Mouse (Mus musculus) intestine, postnatal 0 days (tissue): ENCODE measurements around the gene Olfr130. TPM values are rescaled to one million over a fixed set of nuclear protein-coding genes. Genes with fewer than 3 reads are reported as not detected.

Source experiments
- ATAC-seq: fragments of 200-750 bp; cut with Nextera tagmentation; 2 replicates; pipeline ENCODE4 v1.8.0; 2017; ENCODE audit warnings: mild to moderate bottlenecking, moderate TSS enrichment, moderate library complexity
- H3K27ac ChIP-seq: fragments of 300-500 bp; sonication (generic); 2 replicates; pipeline ENCODE4 v1.5.1; 2014; ENCODE audit warnings: mild to moderate bottlenecking, low read depth, low read length, moderate library complexity
- H3K27me3 ChIP-seq: fragments of 300-500 bp; sonication (generic); replicated peaks from 2 replicates; pipeline ENCODE4 v1.6.1; 2014; ENCODE audit warnings: low read length, mixed read lengths; ENCODE audit not compliant: control insufficient read depth, insufficient read depth
- H3K36me3 ChIP-seq: fragments of 300-500 bp; sonication (generic); 2 replicates; pipeline ENCODE4 v1.6.1; 2014; ENCODE audit warnings: mild to moderate bottlenecking, moderate library complexity; ENCODE audit not compliant: control insufficient read depth, insufficient read depth
- H3K4me1 ChIP-seq: fragments of 300-500 bp; sonication (generic); replicated peaks from 2 replicates; pipeline ENCODE4 v1.6.1; 2014; ENCODE audit warnings: antibody characterized with exemption, low read length, mixed read lengths; ENCODE audit not compliant: control insufficient read depth, insufficient read depth
- H3K4me2 ChIP-seq: fragments of 300-500 bp; sonication (generic); replicated peaks from 2 replicates; pipeline ENCODE4 v1.6.1; 2014; ENCODE audit warnings: low read depth, mild to moderate bottlenecking, moderate library complexity
- H3K4me3 ChIP-seq: fragments of 300-500 bp; sonication (generic); 2 replicates; pipeline ENCODE4 v1.5.1; 2014; ENCODE audit warnings: low read depth, low read length
- H3K9ac ChIP-seq: fragments of 300-500 bp; sonication (generic); 2 replicates; pipeline ENCODE4 v1.6.1; 2014; ENCODE audit warnings: mild to moderate bottlenecking, low read depth, low read length
- H3K9me3 ChIP-seq: fragments of 300-500 bp; sonication (generic); 2 replicates; pipeline ENCODE4 v1.6.1; 2016; ENCODE audit warnings: mixed run types; ENCODE audit not compliant: control insufficient read depth
- CTCF ChIP-seq: sonication (generic); IDR thresholded peaks from 2 replicates; pipeline ENCODE4 v1.5.1; 2016; ENCODE audit warnings: low read depth, mild to moderate bottlenecking, control low read depth, antibody characterized with exemption, moderate library complexity
- WGBS: fragments of 180-500 bp; shearing (Covaris S2); extraction: QIAGEN DNeasy Blood & Tissue Kit; methylation state at CpG from one replicate; pipeline ENCODE4 v1.1.7; 2014; 5-methylcytosine and 5-hydroxymethylcytosine counted together
- polyA plus RNA-seq: library from polyadenylated mRNA; unstranded; fragments of >200 nt; fragmentation: Nextera tagmentation; extraction: Ambion mirVana; gene quantifications from 2 replicates; pipeline ENCODE4 v1.2.1, GENCODE M21; 2015

The Olfr130 gene
- polyA plus RNA-seq, result not detected in 2 replicates

DNA sequence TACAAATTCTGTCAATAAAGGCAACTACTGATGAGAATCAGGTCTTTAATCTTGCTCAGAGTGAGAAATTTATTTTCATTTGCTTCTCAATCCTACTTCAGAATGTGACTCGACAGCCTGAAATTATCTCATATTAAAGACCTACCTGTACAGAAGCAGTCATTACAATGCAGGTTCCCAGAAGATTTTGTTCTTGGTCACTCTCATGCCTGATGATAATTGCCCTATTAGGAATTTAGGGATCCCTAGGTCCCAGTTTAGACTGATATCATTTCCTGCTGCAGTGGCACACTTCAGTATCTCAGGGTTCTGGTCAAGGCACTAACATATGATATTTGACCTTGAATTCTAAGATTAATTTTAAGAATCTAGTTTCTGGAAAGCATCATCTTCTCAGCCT lies at the start of gene Olfr130:
Gene Olfr130 (plus strand): TSS at position 301 of the 400 bp plus-strand sequence.
- no peak for ATAC-seq
- TF ChIP-seq CTCF, result no peak
- Histone ChIP-seq H3K9me3 (no peaks in the 10 kb centered on the region), H3K4me2 (no peak within 1 kb of the TSS), H3K4me1 (no peaks in the 10 kb centered on the region), H3K9ac (no peak within 1 kb of the TSS), H3K27ac (no peak within 1 kb of the TSS), H3K4me3 (no peak within 1 kb of the TSS), H3K27me3 (no peaks in the 10 kb centered on the region), H3K36me3 (no peaks in the 10 kb centered on the region)
- 78% methylated on average over 1 of the region's 1 CpGs for WGBS

DNA sequence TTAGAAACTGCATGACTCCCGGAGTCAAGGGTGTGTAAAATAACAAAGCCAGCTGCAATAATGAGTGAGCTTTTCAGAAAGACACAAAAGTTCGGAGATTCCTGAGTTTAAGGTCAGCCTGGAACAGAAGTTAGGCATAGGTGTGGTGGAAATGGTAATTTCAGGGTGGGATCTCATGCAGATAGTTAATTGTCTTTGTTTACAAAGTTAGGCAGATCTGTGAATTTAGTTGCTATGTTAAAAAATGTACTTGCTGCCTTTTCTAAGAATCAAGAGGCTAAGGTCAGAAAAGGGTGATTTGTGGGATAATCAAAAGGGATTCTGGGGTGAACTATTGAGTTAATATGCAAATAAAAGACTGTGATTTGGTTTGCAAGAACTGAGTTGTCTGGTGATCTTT lies 47.4 kb upstream of the Olfr130 start:
- no peak for ATAC-seq
- Histone ChIP-seq H3K9ac (no peak overlapping the region), H3K4me2 (no peak overlapping the region), H3K27me3 (no peaks in the 10 kb centered on the region), H3K4me3 (no peak overlapping the region), H3K9me3 (no peaks in the 10 kb centered on the region), H3K4me1 (no peaks in the 10 kb centered on the region), H3K27ac (no peak overlapping the region), H3K36me3 (no peaks in the 10 kb centered on the region)
- no peak for TF ChIP-seq CTCF
- WGBS, result 82% methylated on average over 2 of the region's 2 CpGs

DNA sequence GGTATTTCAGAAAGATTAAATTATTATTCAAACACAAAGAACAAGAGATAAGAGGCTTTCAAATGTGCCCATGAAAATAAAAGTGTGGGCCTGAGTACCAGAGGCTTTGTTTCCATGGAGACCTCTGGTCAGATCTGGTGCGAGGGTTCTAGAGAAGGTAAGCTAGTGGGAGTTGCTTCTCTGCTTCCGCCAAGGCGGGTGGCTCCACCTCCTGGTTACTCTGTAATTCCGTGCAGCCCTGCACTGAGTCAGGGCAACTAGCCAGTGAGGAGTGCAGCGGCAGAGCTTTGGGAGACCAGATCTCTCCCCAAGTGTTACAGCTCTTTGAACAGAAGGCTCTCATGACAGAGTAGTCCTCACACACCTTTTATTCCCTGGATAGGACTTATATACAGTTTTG lies 37.4 kb upstream of the Olfr130 start:
- WGBS, result 31% methylated on average over 5 of the region's 5 CpGs
- no peak for TF ChIP-seq CTCF
- H3K4me3 ChIP-seq, result no peak overlapping the region
- no peak overlapping the region for H3K9ac ChIP-seq
- no peak overlapping the region for H3K4me2 ChIP-seq
- H3K27ac ChIP-seq, result no peak overlapping the region
- H3K4me1 ChIP-seq, result no peaks in the 10 kb centered on the region
- ATAC-seq, result no peak
- H3K27me3 ChIP-seq, result no peaks in the 10 kb centered on the region
- no peaks in the 10 kb centered on the region for H3K36me3 ChIP-seq
- H3K9me3 ChIP-seq, result no peaks in the 10 kb centered on the region

DNA sequence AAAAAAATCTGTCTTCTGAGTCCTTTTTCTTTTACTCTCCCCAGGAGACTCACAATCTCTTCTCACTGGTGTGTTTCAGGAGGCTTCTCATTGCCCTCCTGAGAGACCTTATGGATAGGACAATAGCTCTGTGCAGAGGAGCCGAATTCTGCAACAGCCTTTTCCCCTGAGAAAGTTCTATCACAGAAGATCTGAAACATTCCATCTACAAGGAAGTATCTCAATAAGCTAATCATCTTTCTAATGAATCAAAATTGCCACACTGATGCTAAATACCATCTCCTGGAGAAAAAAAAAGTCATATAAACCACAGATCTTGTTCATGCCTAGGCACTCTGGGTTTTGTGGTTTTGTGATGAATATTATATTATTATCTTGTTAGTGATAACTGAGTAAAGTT lies 3.7 kb upstream of the Olfr130 start, which contains the start of gene Olfr129:
Gene Olfr129 (minus strand): TSS at position 101 of the 400 bp plus-strand sequence.
- no peaks in the 10 kb centered on the region for H3K36me3 ChIP-seq
- no peak within 1 kb of the TSS for H3K9ac ChIP-seq
- no peak within 1 kb of the TSS for H3K4me3 ChIP-seq
- 68% methylated on average over 1 of the region's 1 CpGs for WGBS
- no peak within 1 kb of the TSS for H3K27ac ChIP-seq
- H3K4me1 ChIP-seq, result no peaks in the 10 kb centered on the region
- no peaks in the 10 kb centered on the region for H3K9me3 ChIP-seq
- ATAC-seq, result no peak
- H3K27me3 ChIP-seq, result no peaks in the 10 kb centered on the region
- no peak within 1 kb of the TSS for H3K4me2 ChIP-seq
- TF ChIP-seq CTCF, result no peak

DNA sequence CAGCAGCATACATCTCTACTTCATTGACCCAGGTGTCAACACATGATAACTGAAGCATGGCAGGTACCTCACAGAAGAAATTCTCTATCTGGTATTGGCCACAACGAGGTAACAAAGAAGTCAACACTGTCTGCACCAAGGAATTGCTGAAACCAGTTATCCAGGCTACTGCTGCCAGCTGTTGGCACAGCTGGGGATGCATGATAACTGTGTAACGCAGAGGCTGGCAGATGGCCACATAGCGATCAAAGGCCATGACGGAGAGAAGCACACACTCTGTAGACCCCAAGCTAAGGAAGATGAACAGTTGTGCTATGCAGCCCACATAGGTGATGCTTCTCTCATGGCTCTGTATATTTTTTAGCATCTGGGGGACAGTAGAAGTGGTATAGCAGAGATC lies 18.6 kb downstream of the Olfr130 start:
- ATAC-seq, result no peak
- no peak overlapping the region for H3K9ac ChIP-seq
- no peak overlapping the region for H3K4me3 ChIP-seq
- no peak overlapping the region for H3K4me2 ChIP-seq
- whole genome bisulfite sequencing, result 80% methylated on average over 4 of the region's 4 CpGs
- H3K36me3 ChIP-seq, result no peaks in the 10 kb centered on the region
- no peaks in the 10 kb centered on the region for H3K4me1 ChIP-seq
- H3K27me3 ChIP-seq, result no peaks in the 10 kb centered on the region
- H3K9me3 ChIP-seq, result no peaks in the 10 kb centered on the region
- no peak overlapping the region for H3K27ac ChIP-seq
- TF ChIP-seq CTCF, result no peak

DNA sequence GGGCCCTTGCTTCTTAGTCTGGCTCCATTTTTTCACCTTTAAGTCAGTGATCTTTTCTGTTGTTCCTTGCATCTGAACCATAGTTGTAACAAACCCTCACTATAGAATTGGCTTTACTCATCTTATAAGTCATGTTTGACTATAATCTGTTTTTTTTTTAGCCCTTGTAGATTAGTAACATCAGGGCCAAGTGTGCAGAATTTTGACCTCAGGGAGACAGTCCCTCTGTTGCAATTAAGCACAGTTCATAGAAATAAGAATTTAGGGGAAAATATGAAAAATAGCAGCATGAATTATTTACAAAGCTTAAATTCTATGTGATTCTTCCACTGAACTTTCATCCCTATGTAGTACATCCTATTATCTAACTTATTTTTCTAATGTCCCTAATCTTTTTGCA lies 24.9 kb downstream of the Olfr130 start, which contains the start of gene Olfr131:
Gene Olfr131 (minus strand): TSS at position 101 of the 400 bp plus-strand sequence.
- H3K4me2 ChIP-seq, result no peak within 1 kb of the TSS
- no peak within 1 kb of the TSS for H3K4me3 ChIP-seq
- no peaks in the 10 kb centered on the region for H3K27me3 ChIP-seq
- no peaks in the 10 kb centered on the region for H3K9me3 ChIP-seq
- H3K9ac ChIP-seq, result no peak within 1 kb of the TSS
- no peaks in the 10 kb centered on the region for H3K4me1 ChIP-seq
- no peak for ATAC-seq
- no peaks in the 10 kb centered on the region for H3K36me3 ChIP-seq
- H3K27ac ChIP-seq, result no peak within 1 kb of the TSS
- no peak for TF ChIP-seq CTCF

Other genes starting within 250 kb of the Olfr130 start
- not detected in 2 replicates for gene Olfr125, start 231.0 kb upstream of the Olfr130 start, polyA plus RNA-seq
- gene Olfr126, start 216.4 kb upstream of the Olfr130 start, polyA plus RNA-seq, result not detected in 2 replicates
- not detected in 2 replicates for gene Olfr127, start 163.5 kb upstream of the Olfr130 start, polyA plus RNA-seq
- not detected in 2 replicates for gene Olfr128, start 143.4 kb upstream of the Olfr130 start, polyA plus RNA-seq
- not detected in 2 replicates for gene Olfr761, start 110.8 kb upstream of the Olfr130 start, polyA plus RNA-seq
- not detected in 2 replicates for gene Olfr129, start 3.8 kb upstream of the Olfr130 start, polyA plus RNA-seq
- not detected in 2 replicates for gene Olfr131, start 24.8 kb downstream of the Olfr130 start, polyA plus RNA-seq
- not detected in 2 replicates for gene Olfr132, start 70.6 kb downstream of the Olfr130 start, polyA plus RNA-seq
- gene Olfr133, start 81.4 kb downstream of the Olfr130 start, polyA plus RNA-seq, result not detected in 2 replicates
- gene Olfr134, start 107.5 kb downstream of the Olfr130 start, polyA plus RNA-seq, result not detected in 2 replicates
- not detected in 2 replicates for gene Olfr135, start 140.4 kb downstream of the Olfr130 start, polyA plus RNA-seq
- gene Olfr138, start 197.1 kb downstream of the Olfr130 start, polyA plus RNA-seq, result not detected in 2 replicates
- not detected in 2 replicates for gene Olfr137, start 243.6 kb downstream of the Olfr130 start, polyA plus RNA-seq